ENCODE assay signal across 9 mouse cellular contexts in genomic region chr15:10713626-10714316, GRCm38 (mm10). TPM values are rescaled to one million over a fixed set of nuclear protein-coding genes. Genes with fewer than 3 reads are reported as not detected.
DNase-seq lines count a peak whose midpoint lies in the region; ATAC-seq lines count a peak whose summit lies in the region.
"Had no signal": no experiment of that assay in that cellular context is flagged by ENCODE, and none has a peak within 500 bp of the region (broad histone marks: within the 10 kb centered on the region; RNA-seq: fewer than 3 reads in every experiment).

No protein-coding gene starts in this region.

- no peaks in the 10 kb centered on the region for H3K9me3 ChIP-seq in forebrain, embryonic 12.5 days
- H3K9me3 ChIP-seq in intestine, embryonic 14.5 days (ENCODE audit: control insufficient read depth, low read length) = peaks cover 4% of the 10 kb centered on the region; the same call in 1 of the 2 replicates
- no peaks in the 10 kb centered on the region for H3K9me3 ChIP-seq in lung, embryonic 16.5 days (ENCODE audit: control insufficient read depth, low read length)
- no peaks in the 10 kb centered on the region for H3K9me3 ChIP-seq in stomach, embryonic 14.5 days (ENCODE audit: control insufficient read depth, low read depth, low read length)

- peak overlapping the region; percentile 91 for H3K4me2 ChIP-seq in forebrain, embryonic 12.5 days
- peak overlapping the region; percentile 82 for H3K4me2 ChIP-seq in intestine, embryonic 14.5 days (ENCODE audit: low read length)
- peak overlapping the region; percentile 92 for H3K4me2 ChIP-seq in lung, embryonic 16.5 days (ENCODE audit: low read depth, low read length)
- peak overlapping the region; percentile 94 for H3K4me2 ChIP-seq in stomach, embryonic 14.5 days (replicated peaks; ENCODE audit: low read depth, low read length)

- peak overlapping the region; percentile 79 for H3K27ac ChIP-seq in forebrain, embryonic 12.5 days
- peak overlapping the region; percentile 64 for H3K27ac ChIP-seq in intestine, embryonic 14.5 days (ENCODE audit: low read depth)
- H3K27ac ChIP-seq in lung, embryonic 16.5 days (ENCODE audit: low read length) = peak overlapping the region; percentile 96
- peak overlapping the region; percentile 75; the same call in 1 of the 2 replicates for H3K27ac ChIP-seq in stomach, embryonic 14.5 days (ENCODE audit: low read length)

- ATAC-seq in forebrain, embryonic 12.5 days (ENCODE audit: low FRiP score) = peak; percentile 71
- peak; percentile 40 for ATAC-seq in intestine, embryonic 14.5 days (replicated peaks; ENCODE audit: low FRiP score, low TSS enrichment, low read depth)
- ATAC-seq in lung, embryonic 16.5 days (ENCODE audit: low read depth) = peak; percentile 19; the same call in 1 of the 2 replicates
- ATAC-seq in stomach, embryonic 14.5 days (ENCODE audit: insufficient number of reproducible peaks, insufficient read depth, low FRiP score, low read depth) = peak; percentile 4; the same call in 1 of the 2 replicates

- under 1% methylated on average over 28 of the region's 35 CpGs for WGBS in forebrain, embryonic 12.5 days
- 1% methylated on average over 32 of the region's 35 CpGs for WGBS in intestine, embryonic 14.5 days
- WGBS in lung, embryonic 16.5 days = under 1% methylated on average over 27 of the region's 35 CpGs
- under 1% methylated on average over 33 of the region's 35 CpGs for WGBS in stomach, embryonic 14.5 days

- intact Hi-C loops in gastrocnemius, postnatal 14 days (cut with DNase I; ENCODE audit: low total_unique reads) = loop anchor here (10.0 kb wide), 2 partner anchors 161 to 209 kb away; no protein-coding TSS in a partner anchor

- DNase-seq in gastrocnemius, postnatal 14 days = peak; percentile 17
- DNase-seq in gastrocnemius, adult 8-10 months (ENCODE audit: low spot score in 2 of 2) = no peak
- DNase-seq in adrenal gland, adult 2 months = peak; percentile 42
- peak; percentile 81 for DNase-seq in intestine, embryonic 14.5 days (ENCODE audit: low spot score)
- no peak for DNase-seq in layer of hippocampus, adult 9-11 months

- H3K36me3 ChIP-seq in forebrain, embryonic 12.5 days (replicated peaks) = 0 out of 2 replicates have a peak, but pooled peaks cover 4% of the 10 kb centered on the region
- no peaks in the 10 kb centered on the region for H3K36me3 ChIP-seq in intestine, embryonic 14.5 days (ENCODE audit: control insufficient read depth, insufficient read depth, low read length)
- H3K36me3 ChIP-seq in lung, embryonic 16.5 days (ENCODE audit: control insufficient read depth, insufficient read depth, low read length) = no peaks in the 10 kb centered on the region
- H3K36me3 ChIP-seq in stomach, embryonic 14.5 days (ENCODE audit: control insufficient read depth, insufficient read depth, low read length) = no peaks in the 10 kb centered on the region

- H3K9ac ChIP-seq in forebrain, embryonic 12.5 days = peak overlapping the region; percentile 88
- peak overlapping the region; percentile 73 for H3K9ac ChIP-seq in intestine, embryonic 14.5 days (ENCODE audit: low read length)
- peak overlapping the region; percentile 92 for H3K9ac ChIP-seq in lung, embryonic 16.5 days (ENCODE audit: low read length)
- H3K9ac ChIP-seq in stomach, embryonic 14.5 days (replicated peaks; ENCODE audit: low read depth, low read length) = peak overlapping the region; percentile 78

- H3K4me3 ChIP-seq in forebrain, embryonic 12.5 days (replicated peaks) = peak overlapping the region; percentile 84
- H3K4me3 ChIP-seq in intestine, embryonic 14.5 days (ENCODE audit: low read depth, low read length) = peak overlapping the region; percentile 71
- H3K4me3 ChIP-seq in lung, embryonic 16.5 days (ENCODE audit: low read length) = peak overlapping the region; percentile 89
- H3K4me3 ChIP-seq in stomach, embryonic 14.5 days (ENCODE audit: low read depth, low read length) = peak overlapping the region; percentile 76

- H3K27me3 ChIP-seq in forebrain, embryonic 12.5 days = no peaks in the 10 kb centered on the region
- H3K27me3 ChIP-seq in intestine, embryonic 14.5 days (replicated peaks; ENCODE audit: control insufficient read depth, insufficient read depth, low read length) = no peaks in the 10 kb centered on the region
- no peaks in the 10 kb centered on the region for H3K27me3 ChIP-seq in lung, embryonic 16.5 days (ENCODE audit: control insufficient read depth, insufficient read depth, low read depth, low read length)
- H3K27me3 ChIP-seq in stomach, embryonic 14.5 days (ENCODE audit: control insufficient read depth, insufficient read depth, low read length) = no peaks in the 10 kb centered on the region

- peaks cover 38% of the 10 kb centered on the region for H3K4me1 ChIP-seq in forebrain, embryonic 12.5 days
- peaks cover 9% of the 10 kb centered on the region for H3K4me1 ChIP-seq in intestine, embryonic 14.5 days (replicated peaks; ENCODE audit: control insufficient read depth, insufficient read depth, low read length)
- H3K4me1 ChIP-seq in lung, embryonic 16.5 days (replicated peaks; ENCODE audit: control insufficient read depth, insufficient read depth, low read length) = peaks cover 13% of the 10 kb centered on the region; the same call in 1 of the 2 replicates
- no peaks in the 10 kb centered on the region for H3K4me1 ChIP-seq in stomach, embryonic 14.5 days (ENCODE audit: control insufficient read depth, insufficient read depth, low read length)

RNA-seq across cellular contexts. Expression of gene Rai14, which starts 0.7 kb away (rescaled TPM):
- 1 to 10 TPM; 4.1 to 4.8 TPM for total RNA-seq in gastrocnemius, postnatal 14 days (2021)
- 1 to 10 TPM; 3.8 to 6.1 (median 5.1) TPM for total RNA-seq in gastrocnemius, adult 8-10 months (2022)
- total RNA-seq in adrenal gland, adult 2 months (2021) = 10 to 100 TPM; 23.2 to 28.9 TPM
- 1.2 and 2.0 TPM in 2 replicates for polyA plus RNA-seq in adrenal gland, adult 2 months (2012; rRNA removed)
- 55.1 and 59.8 TPM in 2 replicates for polyA plus RNA-seq in forebrain, embryonic 12.5 days (2016; fragmentation: Nextera tagmentation; extraction: Ambion mirVana)
- polyA plus RNA-seq in intestine, embryonic 14.5 days (2014; fragmentation: Nextera tagmentation; extraction: Ambion mirVana) = 20.4 and 25.9 TPM in 2 replicates
- 80.9 and 84.2 TPM in 2 replicates for polyA plus RNA-seq in lung, embryonic 16.5 days (2015; fragmentation: Nextera tagmentation; extraction: Ambion mirVana)
- 23.2 and 27.3 TPM in 2 replicates for polyA plus RNA-seq in stomach, embryonic 14.5 days (2014; fragmentation: Nextera tagmentation; extraction: Ambion mirVana)
- total RNA-seq: MEL had no signal

Comparison
In these comparisons a context has a peak if more than half of its experiments do, and no peak if none do; other contexts are left out.
1. DNase-seq: peak in gastrocnemius, postnatal 14 days (single experiment), adrenal gland, adult 2 months (single experiment) and intestine, embryonic 14.5 days (single experiment); none in gastrocnemius, adult 8-10 months (0 of 2) and layer of hippocampus, adult 9-11 months (single experiment).
2. ATAC-seq: peak in every context shown above with its lines; median percentile 71 in forebrain, embryonic 12.5 days; 40 in intestine, embryonic 14.5 days; 19 in lung, embryonic 16.5 days; 4 in stomach, embryonic 14.5 days.
3. Peak in every context shown above with its lines, with median percentiles within 50 percentile points of each other: H3K27ac ChIP-seq, H3K4me2 ChIP-seq, H3K4me3 ChIP-seq and H3K9ac ChIP-seq.